Mouse (Mus musculus) bone marrow macrophage, adult 2 months (primary cell): ENCODE data around the gene Brk1.

Source experiments
- CTCF ChIP-seq: IDR thresholded peaks from 2 replicates; pipeline ENCODE4 v1.5.1; 2012; ENCODE audit warnings: low read depth, mild to moderate bottlenecking, low read length, moderate library complexity
- POLR2A ChIP-seq: IDR thresholded peaks from 2 replicates; pipeline ENCODE4 v1.6.1; 2012; ENCODE audit warnings: mild to moderate bottlenecking, low read depth, low read length, borderline replicate concordance

DNA sequence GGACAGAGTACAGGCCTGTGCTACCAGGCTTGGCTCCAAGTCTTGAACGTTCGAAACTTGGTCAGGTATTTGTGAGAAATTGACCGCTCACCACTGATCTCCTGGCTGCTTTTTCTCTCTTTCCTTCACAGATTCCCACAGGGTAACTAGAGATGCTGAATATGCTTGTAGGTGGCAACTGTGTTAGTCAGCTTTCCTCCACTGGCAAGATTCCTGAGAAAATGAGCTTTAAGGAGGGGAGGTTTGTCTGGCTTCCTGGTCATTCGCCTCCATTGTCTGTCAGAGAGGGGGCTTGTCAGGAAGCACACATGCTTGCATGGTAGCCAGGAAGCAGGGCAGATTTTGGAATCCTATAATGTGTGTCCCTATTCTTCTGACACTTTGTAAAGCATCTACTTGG lies 21.5 kb upstream of the Brk1 start:
- no peak for TF ChIP-seq CTCF
- TF ChIP-seq POLR2A, result no peak
